9 mouse cellular contexts compared by ENCODE assay signal in genomic region chr2:146221929-146222278, GRCm38 (mm10). TPM values are rescaled to one million over a fixed set of nuclear protein-coding genes. Genes with fewer than 3 reads are reported as not detected.
DNase-seq lines count a peak whose midpoint lies in the region; ATAC-seq and TF ChIP-seq lines count a peak whose summit lies in the region.
"Had no signal": no experiment of that assay in that cellular context is flagged by ENCODE, and none has a peak within 500 bp of the region (broad histone marks: within the 10 kb centered on the region; RNA-seq: fewer than 3 reads in every experiment).

No protein-coding gene starts in this region.

- DNase-seq in gastrocnemius, adult 2 months: peak; percentile 17
- no peak for DNase-seq in gastrocnemius, adult 18-20 months (ENCODE audit: low spot score)
- no peak for DNase-seq in thymus, adult 2 months
- DNase-seq in thymus, adult 18-20 months: no peak
- peak; percentile 35 to 52 for DNase-seq in frontal cortex, postnatal 36 days (ENCODE audit: low spot score in 2 of 2)
- peak; percentile 97 for DNase-seq in left cerebral cortex, postnatal 4 days

- H3K36me3 ChIP-seq in thymus, adult 2 months (ENCODE audit: control insufficient read depth, insufficient read depth, low read length): no peaks in the 10 kb centered on the region

- H3K27me3 ChIP-seq in thymus, adult 2 months (ENCODE audit: control insufficient read depth, insufficient read depth, low read length): peaks cover 42% of the 10 kb centered on the region
- H3K27me3 ChIP-seq: CH12.LX had no signal

- no peak for TF ChIP-seq CTCF in gastrocnemius, adult 2 months (IDR thresholded peaks at IDR 0.05)
- TF ChIP-seq CTCF in thymus, adult 2 months (IDR thresholded peaks at IDR 0.05; ENCODE audit: borderline replicate concordance, control insufficient read depth, extremely low read depth, insufficient read depth, low read length, poor library complexity): no peak
- TF ChIP-seq CTCF in olfactory bulb, adult 2 months (IDR thresholded peaks at IDR 0.05; ENCODE audit: insufficient read depth, low read depth, low read length): no peak

- no peak for TF ChIP-seq POLR2A in thymus, adult 2 months (IDR thresholded peaks at IDR 0.05; ENCODE audit: control insufficient read depth, extremely low read depth, insufficient read depth, low read length, poor library complexity)
- peak; percentile 77 for TF ChIP-seq POLR2A in olfactory bulb, adult 2 months (IDR thresholded peaks at IDR 0.05; ENCODE audit: insufficient read depth, low read depth, low read length)

- H3K4me3 ChIP-seq in gastrocnemius, adult 2 months: peak overlapping the region; percentile 73
- peak overlapping the region; percentile 33 for H3K4me3 ChIP-seq in thymus, adult 2 months (ENCODE audit: control insufficient read depth, insufficient read depth, low read length)
- H3K4me3 ChIP-seq in olfactory bulb, adult 2 months (ENCODE audit: insufficient read depth, low read depth, low read length): peak overlapping the region; percentile 53

- intact Hi-C loops in gastrocnemius, adult 2 months (cut with DNase I): no loop called here
- intact Hi-C loops in left cerebral cortex, postnatal 4 days (cut with DNase I): loop anchor here (5.0 to 10.0 kb wide), 3 partner anchors 83 to 265 kb away; no protein-coding TSS in a partner anchor

- 1% methylated on average over 39 of the region's 44 CpGs for WGBS in thymus, adult 2 months
- WGBS in olfactory bulb, adult 2 months: 2% methylated on average over 44 of the region's 44 CpGs

- no peak overlapping the region for H3K27ac ChIP-seq in gastrocnemius, adult 2 months
- no peak overlapping the region for H3K27ac ChIP-seq in thymus, adult 2 months (ENCODE audit: control insufficient read depth, insufficient read depth, low read length)
- H3K27ac ChIP-seq in olfactory bulb, adult 2 months (ENCODE audit: insufficient read depth, low read depth, low read length): peak overlapping the region; percentile 71

- peaks cover 6% of the 10 kb centered on the region for H3K4me1 ChIP-seq in thymus, adult 2 months (replicated peaks; ENCODE audit: control insufficient read depth, insufficient read depth, low read length)
- H3K4me1 ChIP-seq in olfactory bulb, adult 2 months (ENCODE audit: control insufficient read depth, insufficient read depth, low read length): peaks cover 29% of the 10 kb centered on the region

- no peak for ATAC-seq in megakaryocyte-erythroid progenitor cell, adult 5-6 weeks (replicated peaks; ENCODE audit: low FRiP score, low TSS enrichment, poor library complexity, severe bottlenecking)

RNA-seq across cellular contexts. Expression of gene Insm1, which starts 0.2 kb away (rescaled TPM):
- not detected for total RNA-seq in gastrocnemius, adult 2 months (2021)
- total RNA-seq in gastrocnemius, adult 18-20 months (2021): not detected
- 9.9 and 14.5 TPM in 2 replicates for polyA plus RNA-seq in thymus, adult 2 months (2012; rRNA removed)
- total RNA-seq in left cerebral cortex, postnatal 4 days (2021): 10 to 100 TPM; 11.6 to 14.7 TPM
- not detected in 2 replicates for polyA plus RNA-seq in olfactory bulb, adult 2 months (2012; ENCODE audit: insufficient read depth, insufficient read length, low replicate concordance, missing spikeins)
- not detected in 2 replicates for total RNA-seq in megakaryocyte-erythroid progenitor cell, adult 5-6 weeks (2014; fragmentation: Nextera tagmentation)
- not detected in 2 replicates for total RNA-seq in megakaryocyte-erythroid progenitor cell, adult 5-6 weeks (2017)
- total RNA-seq: CH12.LX had no signal

Comparison
In these comparisons a context has a peak if more than half of its experiments do, and no peak if none do; other contexts are left out.
1. DNase-seq: peak in gastrocnemius, adult 2 months (single experiment), frontal cortex, postnatal 36 days (2 of 2) and left cerebral cortex, postnatal 4 days (single experiment); none in gastrocnemius, adult 18-20 months (single experiment), thymus, adult 2 months (single experiment) and thymus, adult 18-20 months (0 of 2).
2. RNA of gene Insm1, which starts 0.2 kb away (total RNA-seq): 11.6 to 14.7 TPM in left cerebral cortex, postnatal 4 days; not detected in gastrocnemius, adult 2 months, not detected in gastrocnemius, adult 18-20 months and not detected in megakaryocyte-erythroid progenitor cell, adult 5-6 weeks; every median in the first group is over 10 times any median in the second.
3. Peak in every context shown above with its lines, with median percentiles within 50 percentile points of each other: H3K4me3 ChIP-seq.